Mouse (Mus musculus): Measurements from ENCODE around the gene Zbtb26. TPM values are rescaled to one million over a fixed set of nuclear protein-coding genes. Genes with fewer than 3 reads are reported as not detected.

The Zbtb26 gene
- polyA plus RNA-seq, 1 experiment from 2014 or later, result 3.9 TPM

DNA sequence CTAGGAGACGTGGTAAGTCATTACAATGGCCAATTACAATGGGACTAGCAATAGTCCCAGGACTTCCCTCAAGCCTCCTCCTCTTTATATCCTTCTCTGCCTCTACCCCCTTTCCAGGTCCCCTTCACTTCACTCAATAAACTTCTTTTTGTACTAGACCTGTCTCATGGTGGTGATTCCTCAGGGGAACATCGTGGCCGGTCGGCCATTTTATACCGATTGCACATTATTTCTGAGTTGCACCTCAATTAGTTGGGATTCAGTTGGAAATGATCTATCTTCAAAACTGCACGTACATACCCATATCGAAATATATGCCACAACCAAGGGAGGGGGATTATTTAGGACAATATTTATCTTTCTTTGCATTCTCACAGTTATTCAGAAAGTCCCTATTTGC is 11.3 kb downstream of the Zbtb26 start:
- WGBS, result 29% methylated on average over 7 of the region's 7 CpGs
- H3K36me3 ChIP-seq, result peaks cover 32% of the 10 kb centered on the region

DNA sequence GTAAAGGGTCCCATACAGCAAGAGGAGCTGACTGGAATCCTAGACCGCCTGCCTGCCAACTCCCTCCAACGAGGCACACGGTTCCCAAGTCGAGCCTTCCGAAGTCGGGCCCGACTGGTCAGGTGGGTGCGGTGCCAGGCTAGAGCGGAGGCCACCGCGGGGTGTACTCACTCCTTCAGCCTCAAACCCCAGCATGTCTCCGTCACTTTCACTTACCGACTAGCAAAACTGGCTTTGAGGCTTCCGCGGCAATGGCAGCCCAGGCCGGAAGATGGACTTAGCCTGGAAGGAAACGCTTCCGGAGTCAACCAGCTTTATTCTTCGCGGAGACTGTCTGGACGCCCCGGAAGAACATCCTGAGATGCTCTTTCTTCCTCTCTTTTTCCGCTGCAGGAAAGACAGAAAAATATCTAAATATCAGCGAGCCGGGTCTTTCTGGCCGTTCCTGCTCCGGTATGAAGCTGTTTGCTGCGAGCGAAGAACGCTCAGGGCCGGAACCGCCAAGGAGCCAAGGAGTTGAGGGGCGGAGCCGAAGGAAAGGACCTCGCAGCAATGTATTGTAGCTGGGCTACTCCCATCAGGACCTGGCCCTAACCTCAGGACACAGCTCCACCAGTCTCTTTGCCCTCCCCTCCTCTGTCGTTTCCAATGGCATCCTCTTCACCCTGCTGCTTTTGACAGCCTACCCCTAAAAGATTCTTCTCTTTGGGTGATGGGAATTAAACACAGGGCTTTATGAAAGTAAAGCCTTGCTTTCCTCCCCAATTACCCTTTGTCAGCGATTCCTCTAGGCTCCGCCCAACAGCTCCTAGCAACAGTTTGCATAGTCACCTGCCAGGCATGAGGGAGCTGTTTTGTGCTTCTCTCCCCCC is 12.1 kb downstream of the Zbtb26 start:
- peak; percentile 93 for ATAC-seq (replicated peaks; ENCODE audit: insufficient number of reproducible peaks, insufficient read depth, low FRiP score, low read depth)
- H3K4me2 ChIP-seq, result peak overlapping the region; percentile 83
- H3K27me3 ChIP-seq, result no peaks in the 10 kb centered on the region
- peaks cover 11% of the 10 kb centered on the region for H3K4me1 ChIP-seq (replicated peaks)
- no peaks in the 10 kb centered on the region for H3K9me3 ChIP-seq (replicated peaks)
- peak overlapping the region; percentile 89 for H3K27ac ChIP-seq
- H3K9ac ChIP-seq, result peak overlapping the region; percentile 80
- under 1% methylated on average over 38 of the region's 38 CpGs for WGBS
- H3K4me3 ChIP-seq, result peak overlapping the region; percentile 89
- peaks cover 25% of the 10 kb centered on the region for H3K36me3 ChIP-seq

More for the DNA sequence above, 11.3 kb downstream of the Zbtb26 start:
- H3K4me2 ChIP-seq, result peak overlapping the region; percentile 83
- peaks cover 11% of the 10 kb centered on the region for H3K4me1 ChIP-seq (replicated peaks)
- H3K27me3 ChIP-seq, result no peaks in the 10 kb centered on the region
- peak overlapping the region; percentile 89 for H3K4me3 ChIP-seq
- peak overlapping the region; percentile 10; the same call in 1 of the 2 replicates for H3K9ac ChIP-seq
- no peaks in the 10 kb centered on the region for H3K9me3 ChIP-seq (replicated peaks)
- peak overlapping the region; percentile 89 for H3K27ac ChIP-seq
- no peak for ATAC-seq (replicated peaks; ENCODE audit: insufficient number of reproducible peaks, insufficient read depth, low FRiP score, low read depth)

DNA sequence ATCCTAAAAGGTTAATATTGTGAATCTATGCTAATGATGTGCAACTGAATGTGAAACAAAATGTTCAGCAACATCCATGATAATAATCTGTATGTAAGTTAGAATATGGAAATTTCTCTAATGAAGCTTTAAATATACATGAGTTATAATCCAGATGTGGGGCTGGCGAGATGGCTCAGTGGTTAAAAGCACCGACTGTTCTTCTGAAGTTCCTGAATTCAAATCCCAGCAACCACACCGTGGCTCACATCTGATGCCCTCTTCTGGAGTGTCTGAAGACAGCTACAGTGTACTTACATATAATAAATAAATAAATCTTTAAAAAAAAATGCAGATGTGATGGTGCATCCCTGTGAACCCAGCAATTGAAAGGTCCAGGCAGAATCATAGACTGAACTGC is 19.3 kb downstream of the Zbtb26 start:
- H3K27me3 ChIP-seq, result no peaks in the 10 kb centered on the region

DNA sequence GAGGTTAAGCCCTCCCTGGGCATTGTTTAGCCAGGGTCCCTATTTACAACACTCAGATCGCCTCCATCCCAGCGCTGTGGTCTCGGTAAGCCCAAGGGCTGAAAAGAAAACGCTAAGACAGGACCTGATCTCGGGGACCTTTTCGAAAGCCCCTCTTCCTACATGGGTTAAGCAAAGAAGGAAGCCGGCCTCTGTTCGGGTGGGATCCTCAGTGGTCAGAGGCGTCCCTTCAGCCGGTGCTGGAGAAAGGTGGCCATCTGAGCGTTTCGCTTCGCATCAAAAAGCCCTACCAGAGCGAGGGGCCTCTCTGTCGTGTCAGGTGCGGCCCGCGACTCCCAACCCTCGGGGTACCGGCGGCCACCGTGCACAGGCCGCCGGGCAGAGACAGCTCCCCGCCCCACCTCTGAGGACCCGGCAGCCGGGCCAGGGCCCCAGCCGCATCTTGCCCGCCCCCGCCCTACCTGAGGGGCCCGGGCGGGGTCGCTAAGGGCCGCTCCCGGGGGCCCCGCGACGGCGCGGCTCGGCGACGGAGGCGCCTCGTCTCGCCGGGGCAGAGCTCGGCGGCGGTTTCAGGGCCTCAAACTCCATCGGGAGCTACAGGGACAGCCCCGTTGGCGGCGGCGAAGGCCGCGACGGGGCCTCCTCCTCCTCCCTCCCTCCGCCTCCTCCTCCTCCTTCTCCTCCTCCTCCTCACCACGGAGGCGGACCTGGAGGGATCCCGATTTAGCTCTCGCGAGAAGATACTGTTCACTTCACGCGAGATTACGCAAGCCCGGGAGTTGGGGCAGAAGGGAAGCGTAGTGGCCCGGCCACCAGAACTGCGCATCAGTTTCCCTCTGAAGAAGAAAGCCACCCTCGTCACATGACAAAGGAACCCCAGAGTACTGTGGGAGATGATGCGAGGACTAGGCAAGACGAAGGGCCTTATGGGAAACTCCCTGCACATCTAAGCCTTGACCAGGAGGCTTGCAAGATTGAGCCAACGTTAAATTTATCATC is 20.3 kb downstream of the Zbtb26 start, which contains the start of gene Rc3h2:
TSS of gene Rc3h2 (minus strand) at position 598 of the 999 bp plus-strand sequence.
- H3K4me2 ChIP-seq, result peak within 1 kb of the TSS; percentile 79
- H3K9me3 ChIP-seq (replicated peaks), result no peaks in the 10 kb centered on the region
- peaks cover under 1% of the 10 kb centered on the region; the same call in 1 of the 2 replicates for H3K36me3 ChIP-seq

More for the DNA sequence above, 19.3 kb downstream of the Zbtb26 start:
- H3K4me3 ChIP-seq, result no peak overlapping the region
- H3K9ac ChIP-seq, result no peak overlapping the region
- H3K36me3 ChIP-seq, result peaks cover 4% of the 10 kb centered on the region
- peaks cover 9% of the 10 kb centered on the region; the same call in 1 of the 2 replicates for H3K4me1 ChIP-seq (replicated peaks)
- H3K4me2 ChIP-seq, result no peak overlapping the region
- ATAC-seq (replicated peaks; ENCODE audit: insufficient number of reproducible peaks, insufficient read depth, low FRiP score, low read depth), result no peak
- no peaks in the 10 kb centered on the region for H3K9me3 ChIP-seq (replicated peaks)
- WGBS, result 63% methylated on average over 3 of the region's 3 CpGs
- no peak overlapping the region for H3K27ac ChIP-seq

DNA sequence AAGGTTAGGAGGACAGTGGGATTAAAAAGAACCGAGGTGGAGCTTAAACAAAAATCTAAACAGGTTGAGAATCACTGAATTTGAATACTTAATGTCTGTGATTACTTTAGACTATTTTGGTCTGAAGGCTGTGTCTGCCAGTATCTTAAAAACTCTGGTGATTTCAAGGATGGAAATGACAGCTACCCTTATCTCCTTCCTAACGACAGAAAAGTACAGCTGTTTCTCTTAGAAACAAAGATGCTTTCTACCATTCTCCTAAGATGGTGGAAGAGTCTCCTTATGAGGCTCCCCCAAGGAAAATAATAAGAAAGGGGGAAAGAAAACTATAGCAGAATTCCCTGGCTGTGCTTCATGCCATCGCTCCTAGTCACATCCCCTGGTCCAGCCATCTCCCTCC is 21.0 kb downstream of the Zbtb26 start:
- Histone ChIP-seq H3K9me3 (replicated peaks) (no peaks in the 10 kb centered on the region), H3K4me1 (replicated peaks) (peaks cover 9% of the 10 kb centered on the region; the same call in 1 of the 2 replicates), H3K9ac (peak overlapping the region; percentile 97), H3K27ac (peak overlapping the region; percentile 95), H3K4me3 (peak overlapping the region; percentile 97), H3K36me3 (no peaks in the 10 kb centered on the region), H3K4me2 (peak overlapping the region; percentile 79), H3K27me3 (no peaks in the 10 kb centered on the region)
- ATAC-seq (replicated peaks; ENCODE audit: insufficient number of reproducible peaks, insufficient read depth, low FRiP score, low read depth), result no peak
- 11% methylated on average over 3 of the region's 3 CpGs for WGBS

More for the DNA sequence above, 20.3 kb downstream of the Zbtb26 start, which contains the start of gene Rc3h2:
- WGBS, result under 1% methylated on average over 75 of the region's 75 CpGs
- peak; percentile 97 for ATAC-seq (replicated peaks; ENCODE audit: insufficient number of reproducible peaks, insufficient read depth, low FRiP score, low read depth)
- peak within 1 kb of the TSS; percentile 95 for H3K27ac ChIP-seq
- H3K4me1 ChIP-seq (replicated peaks), result peaks cover 9% of the 10 kb centered on the region; the same call in 1 of the 2 replicates
- peak within 1 kb of the TSS; percentile 97 for H3K4me3 ChIP-seq
- H3K9ac ChIP-seq, result peak within 1 kb of the TSS; percentile 97
- no peaks in the 10 kb centered on the region for H3K27me3 ChIP-seq

DNA sequence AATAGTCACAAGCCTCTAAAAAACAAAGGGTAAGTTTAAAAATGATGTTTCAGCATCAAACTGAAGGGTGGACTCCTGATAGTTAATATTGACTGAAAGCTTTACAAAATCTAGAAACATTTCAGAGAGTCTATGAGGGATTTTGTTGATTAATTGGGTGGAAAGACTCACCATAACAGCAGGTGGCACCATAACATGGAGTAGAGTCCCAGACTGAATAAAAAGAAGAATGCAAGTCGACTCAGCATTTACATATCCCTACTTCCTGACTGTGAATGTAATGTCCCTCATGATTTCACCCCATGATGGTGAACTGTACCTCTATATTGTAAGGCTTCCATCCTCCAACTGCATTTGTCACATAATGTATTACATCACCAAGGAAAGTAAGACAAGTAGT is 47.4 kb downstream of the Zbtb26 start:
- no peak overlapping the region for H3K4me2 ChIP-seq
- H3K9ac ChIP-seq, result no peak overlapping the region
- H3K27me3 ChIP-seq, result no peaks in the 10 kb centered on the region
- no peak overlapping the region for H3K4me3 ChIP-seq
- H3K9me3 ChIP-seq (replicated peaks), result no peaks in the 10 kb centered on the region
- ATAC-seq (replicated peaks; ENCODE audit: insufficient number of reproducible peaks, insufficient read depth, low FRiP score, low read depth), result no peak
- H3K4me1 ChIP-seq (replicated peaks), result no peaks in the 10 kb centered on the region
- H3K27ac ChIP-seq, result no peak overlapping the region
- H3K36me3 ChIP-seq, result peaks cover 32% of the 10 kb centered on the region
- 48% methylated on average over 1 of the region's 1 CpGs for WGBS

DNA sequence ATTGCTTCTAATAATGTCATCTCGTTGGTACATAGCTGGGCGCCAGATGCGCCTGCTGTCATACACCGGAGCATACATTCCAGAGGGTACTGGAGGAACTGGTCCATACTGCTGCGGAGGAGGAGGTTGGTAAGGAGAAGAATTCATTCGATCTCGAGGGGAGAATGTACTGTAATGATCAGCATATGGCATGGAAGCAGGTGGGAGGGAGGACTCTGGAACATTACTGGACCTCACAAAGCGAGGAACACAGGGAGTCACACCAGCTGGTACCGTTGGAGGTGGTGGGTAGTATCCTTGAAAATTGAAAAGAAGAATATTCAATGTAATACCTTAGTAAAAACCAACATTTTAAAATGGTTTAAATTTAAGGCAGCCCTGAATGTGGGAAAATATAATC is 60.0 kb downstream of the Zbtb26 start:
- H3K4me3 ChIP-seq, result no peak overlapping the region
- ATAC-seq (replicated peaks; ENCODE audit: insufficient number of reproducible peaks, insufficient read depth, low FRiP score, low read depth), result no peak
- H3K9ac ChIP-seq, result no peak overlapping the region
- no peak overlapping the region for H3K27ac ChIP-seq
- H3K27me3 ChIP-seq, result no peaks in the 10 kb centered on the region
- H3K9me3 ChIP-seq (replicated peaks), result no peaks in the 10 kb centered on the region
- 93% methylated on average over 9 of the region's 9 CpGs for WGBS
- peaks cover 34% of the 10 kb centered on the region for H3K36me3 ChIP-seq
- H3K4me1 ChIP-seq (replicated peaks), result no peaks in the 10 kb centered on the region
- no peak overlapping the region for H3K4me2 ChIP-seq

Other genes with a start within 250 kb of the Zbtb26 start
- not detected in 2 replicates for gene Olfr366, start 231.6 kb downstream of the Zbtb26 start, polyA plus RNA-seq (2015; fragmentation: Nextera tagmentation; extraction: Ambion mirVana)
- not detected in 2 replicates for gene Olfr368, start 116.6 kb downstream of the Zbtb26 start, polyA plus RNA-seq (2015; fragmentation: Nextera tagmentation; extraction: Ambion mirVana)
- 30.3 and 31.6 TPM in 2 replicates for gene Pdcl, start 83.8 kb downstream of the Zbtb26 start, polyA plus RNA-seq (2015; fragmentation: Nextera tagmentation; extraction: Ambion mirVana)
- 9.2 and 11.4 TPM in 2 replicates for gene Rc3h2, start 20.2 kb downstream of the Zbtb26 start, polyA plus RNA-seq (2015; fragmentation: Nextera tagmentation; extraction: Ambion mirVana)
- gene Zbtb6, start within 50 bp of the Zbtb26 start, polyA plus RNA-seq (2015; fragmentation: Nextera tagmentation; extraction: Ambion mirVana), result 3.3 and 3.9 TPM in 2 replicates
- gene Rabgap1, start 144 bp upstream of the Zbtb26 start, polyA plus RNA-seq (2015; fragmentation: Nextera tagmentation; extraction: Ambion mirVana), result 25.3 and 25.9 TPM in 2 replicates
- gene Gpr21, start 73.2 kb upstream of the Zbtb26 start, polyA plus RNA-seq (2015; fragmentation: Nextera tagmentation; extraction: Ambion mirVana), result 0.58 and 1.3 TPM in 2 replicates